Mouse (Mus musculus): ENCODE results near the gene Grem2. TPM values are rescaled to one million over a fixed set of nuclear protein-coding genes. Genes with fewer than 3 reads are reported as not detected.

The Grem2 gene
- polyA plus RNA-seq (2014; fragmentation: Nextera tagmentation; extraction: Ambion mirVana), result 0.18 and 0.19 TPM in 2 replicates

- no peak within 1 kb of the TSS for H3K27ac ChIP-seq (ENCODE audit: low read depth, low read length)
- 5% methylated on average over 30 of the region's 30 CpGs for WGBS (ENCODE audit: insufficient replicate concordance)
- H3K36me3 ChIP-seq (ENCODE audit: control insufficient read depth, insufficient read depth, low read length), result no peaks in the 10 kb centered on the region
- peak; percentile 81 for ATAC-seq (replicated peaks; ENCODE audit: insufficient number of reproducible peaks, low FRiP score, low TSS enrichment)
- H3K9me3 ChIP-seq (replicated peaks; ENCODE audit: control insufficient read depth, low read length), result no peaks in the 10 kb centered on the region
- H3K4me3 ChIP-seq (ENCODE audit: low read depth, low read length), result peak within 1 kb of the TSS; percentile 45
- no peaks in the 10 kb centered on the region for H3K27me3 ChIP-seq (ENCODE audit: control insufficient read depth, insufficient read depth, low read length)
- 0 out of 2 replicates have a peak within 1 kb of the TSS, but pooled peaks have one; percentile 43 for H3K9ac ChIP-seq (ENCODE audit: low read depth, low read length)
- H3K4me1 ChIP-seq (ENCODE audit: control insufficient read depth, insufficient read depth, low read length), result no peaks in the 10 kb centered on the region
- peak within 1 kb of the TSS; percentile 80 for H3K4me2 ChIP-seq
Observed at GRCm38 (mm10) chr1:174921298-174921955, at the start of gene Grem2. Gene Grem2, minus strand, starts transcription at chr1:174921819.

DNA sequence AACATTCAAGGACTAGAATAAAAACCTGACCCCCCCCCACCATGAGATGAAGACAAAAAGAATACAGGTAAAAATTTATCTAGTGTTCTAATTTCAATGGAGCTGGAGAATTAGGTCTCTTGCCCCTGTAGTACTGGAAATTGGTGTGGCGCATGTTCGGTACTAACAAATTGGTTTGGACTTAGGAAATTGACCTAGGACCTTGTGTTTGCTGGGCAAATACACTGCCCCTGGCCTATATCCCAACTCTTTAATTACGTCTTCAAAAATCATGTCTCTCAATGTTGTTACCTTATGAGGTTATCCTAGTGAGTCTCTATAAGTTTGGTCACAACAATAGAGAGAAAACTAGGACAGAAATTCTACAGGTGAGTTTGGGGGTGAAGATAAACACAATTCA lies 38.2 kb upstream of the Grem2 start:
- WGBS (ENCODE audit: insufficient replicate concordance), result 85% methylated on average over 3 of the region's 3 CpGs

DNA sequence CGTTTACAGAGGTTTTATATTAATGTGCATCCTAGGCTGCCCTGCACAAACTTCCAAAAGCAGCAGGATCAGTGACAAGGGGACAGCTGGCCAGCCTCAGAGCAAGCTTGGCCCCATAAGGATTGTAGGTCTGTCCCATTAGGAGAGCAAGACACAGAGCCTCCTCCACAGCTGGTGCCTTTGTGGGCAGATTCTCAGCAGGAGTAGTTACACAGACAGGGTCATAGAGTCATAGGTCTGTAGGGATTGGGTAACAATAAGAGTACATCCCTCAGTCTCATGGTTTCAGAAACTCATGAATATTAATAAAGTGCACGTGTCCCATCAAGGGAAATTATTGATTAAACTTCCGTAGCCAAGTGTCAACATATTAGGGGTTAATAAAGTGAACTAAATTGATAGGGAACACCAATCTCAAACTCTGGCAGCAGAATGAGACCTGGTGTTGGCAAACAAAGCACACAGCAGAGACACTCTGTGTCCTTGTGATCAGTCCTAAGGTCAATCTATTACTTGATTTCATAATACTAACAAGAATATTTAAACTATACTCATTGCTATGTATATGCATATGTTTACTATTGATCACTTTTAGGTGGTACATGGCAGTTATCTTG lies 9.5 kb upstream of the Grem2 start:
- 70% methylated on average over 3 of the region's 3 CpGs for WGBS (ENCODE audit: insufficient replicate concordance)
- no peak for ATAC-seq (replicated peaks; ENCODE audit: insufficient number of reproducible peaks, low FRiP score, low TSS enrichment)
- Histone ChIP-seq H3K36me3 (ENCODE audit: control insufficient read depth, insufficient read depth, low read length) (no peaks in the 10 kb centered on the region), H3K27me3 (ENCODE audit: control insufficient read depth, insufficient read depth, low read length) (no peaks in the 10 kb centered on the region), H3K9me3 (replicated peaks; ENCODE audit: control insufficient read depth, low read length) (no peaks in the 10 kb centered on the region), H3K4me1 (ENCODE audit: control insufficient read depth, insufficient read depth, low read length) (no peaks in the 10 kb centered on the region), H3K9ac (ENCODE audit: low read depth, low read length) (no peak overlapping the region), H3K4me3 (ENCODE audit: low read depth, low read length) (no peak overlapping the region), H3K4me2 (no peak overlapping the region), H3K27ac (ENCODE audit: low read depth, low read length) (no peak overlapping the region)

More for the DNA sequence above, 38.2 kb upstream of the Grem2 start:
- no peak overlapping the region for H3K4me2 ChIP-seq
- no peak overlapping the region for H3K9ac ChIP-seq (ENCODE audit: low read depth, low read length)
- H3K4me1 ChIP-seq (ENCODE audit: control insufficient read depth, insufficient read depth, low read length), result no peaks in the 10 kb centered on the region
- H3K9me3 ChIP-seq (replicated peaks; ENCODE audit: control insufficient read depth, low read length), result no peaks in the 10 kb centered on the region
- H3K36me3 ChIP-seq (ENCODE audit: control insufficient read depth, insufficient read depth, low read length), result no peaks in the 10 kb centered on the region
- H3K27ac ChIP-seq (ENCODE audit: low read depth, low read length), result no peak overlapping the region
- H3K4me3 ChIP-seq (ENCODE audit: low read depth, low read length), result no peak overlapping the region
- ATAC-seq (replicated peaks; ENCODE audit: insufficient number of reproducible peaks, low FRiP score, low TSS enrichment), result no peak
- H3K27me3 ChIP-seq (ENCODE audit: control insufficient read depth, insufficient read depth, low read length), result no peaks in the 10 kb centered on the region

GRCm38 (mm10) chr1:174929459-174930181 lies 8.0 kb upstream of the Grem2 start:
- no peak for ATAC-seq (replicated peaks; ENCODE audit: insufficient number of reproducible peaks, low FRiP score, low TSS enrichment)
- no peaks in the 10 kb centered on the region for H3K27me3 ChIP-seq (ENCODE audit: control insufficient read depth, insufficient read depth, low read length)
- no peaks in the 10 kb centered on the region for H3K9me3 ChIP-seq (replicated peaks; ENCODE audit: control insufficient read depth, low read length)
- H3K9ac ChIP-seq (ENCODE audit: low read depth, low read length), result no peak overlapping the region
- 77% methylated on average over 7 of the region's 7 CpGs for WGBS (ENCODE audit: insufficient replicate concordance)
- H3K27ac ChIP-seq (ENCODE audit: low read depth, low read length), result no peak overlapping the region
- H3K36me3 ChIP-seq (ENCODE audit: control insufficient read depth, insufficient read depth, low read length), result no peaks in the 10 kb centered on the region
- no peaks in the 10 kb centered on the region for H3K4me1 ChIP-seq (ENCODE audit: control insufficient read depth, insufficient read depth, low read length)
- H3K4me3 ChIP-seq (ENCODE audit: low read depth, low read length), result no peak overlapping the region
- no peak overlapping the region for H3K4me2 ChIP-seq

- H3K4me2 ChIP-seq, result no peak overlapping the region
- H3K4me3 ChIP-seq (ENCODE audit: low read depth, low read length), result no peak overlapping the region
- no peak overlapping the region for H3K9ac ChIP-seq (ENCODE audit: low read depth, low read length)
- 92% methylated on average over 4 of the region's 4 CpGs for WGBS (ENCODE audit: insufficient replicate concordance)
- H3K27me3 ChIP-seq (ENCODE audit: control insufficient read depth, insufficient read depth, low read length), result no peaks in the 10 kb centered on the region
- no peak overlapping the region for H3K27ac ChIP-seq (ENCODE audit: low read depth, low read length)
- H3K4me1 ChIP-seq (ENCODE audit: control insufficient read depth, insufficient read depth, low read length), result no peaks in the 10 kb centered on the region
- H3K9me3 ChIP-seq (replicated peaks; ENCODE audit: control insufficient read depth, low read length), result no peaks in the 10 kb centered on the region
- no peaks in the 10 kb centered on the region for H3K36me3 ChIP-seq (ENCODE audit: control insufficient read depth, insufficient read depth, low read length)
- ATAC-seq (replicated peaks; ENCODE audit: insufficient number of reproducible peaks, low FRiP score, low TSS enrichment), result no peak
Observed at GRCm38 (mm10) chr1:174918949-174919348, 2.7 kb downstream of the Grem2 start.

GRCm38 (mm10) chr1:174918236-174918870 lies 3.3 kb downstream of the Grem2 start:
- ATAC-seq (replicated peaks; ENCODE audit: insufficient number of reproducible peaks, low FRiP score, low TSS enrichment), result no peak
- Histone ChIP-seq H3K9ac (ENCODE audit: low read depth, low read length) (no peak overlapping the region), H3K4me2 (no peak overlapping the region), H3K4me3 (ENCODE audit: low read depth, low read length) (no peak overlapping the region), H3K9me3 (replicated peaks; ENCODE audit: control insufficient read depth, low read length) (no peaks in the 10 kb centered on the region), H3K36me3 (ENCODE audit: control insufficient read depth, insufficient read depth, low read length) (no peaks in the 10 kb centered on the region), H3K27ac (ENCODE audit: low read depth, low read length) (no peak overlapping the region), H3K4me1 (ENCODE audit: control insufficient read depth, insufficient read depth, low read length) (no peaks in the 10 kb centered on the region), H3K27me3 (ENCODE audit: control insufficient read depth, insufficient read depth, low read length) (no peaks in the 10 kb centered on the region)
- 68% methylated on average over 5 of the region's 5 CpGs for WGBS (ENCODE audit: insufficient replicate concordance)

- no peak overlapping the region for H3K4me3 ChIP-seq (ENCODE audit: low read depth, low read length)
- H3K27ac ChIP-seq (ENCODE audit: low read depth, low read length), result no peak overlapping the region
- H3K36me3 ChIP-seq (ENCODE audit: control insufficient read depth, insufficient read depth, low read length), result no peaks in the 10 kb centered on the region
- H3K4me1 ChIP-seq (ENCODE audit: control insufficient read depth, insufficient read depth, low read length), result no peaks in the 10 kb centered on the region
- WGBS (ENCODE audit: insufficient replicate concordance), result 81% methylated on average over 3 of the region's 3 CpGs
- H3K9ac ChIP-seq (ENCODE audit: low read depth, low read length), result no peak overlapping the region
- no peaks in the 10 kb centered on the region for H3K27me3 ChIP-seq (ENCODE audit: control insufficient read depth, insufficient read depth, low read length)
- no peaks in the 10 kb centered on the region for H3K9me3 ChIP-seq (replicated peaks; ENCODE audit: control insufficient read depth, low read length)
- H3K4me2 ChIP-seq, result no peak overlapping the region
- no peak for ATAC-seq (replicated peaks; ENCODE audit: insufficient number of reproducible peaks, low FRiP score, low TSS enrichment)
Observed at GRCm38 (mm10) chr1:174909834-174910233, 11.8 kb downstream of the Grem2 start.

DNA sequence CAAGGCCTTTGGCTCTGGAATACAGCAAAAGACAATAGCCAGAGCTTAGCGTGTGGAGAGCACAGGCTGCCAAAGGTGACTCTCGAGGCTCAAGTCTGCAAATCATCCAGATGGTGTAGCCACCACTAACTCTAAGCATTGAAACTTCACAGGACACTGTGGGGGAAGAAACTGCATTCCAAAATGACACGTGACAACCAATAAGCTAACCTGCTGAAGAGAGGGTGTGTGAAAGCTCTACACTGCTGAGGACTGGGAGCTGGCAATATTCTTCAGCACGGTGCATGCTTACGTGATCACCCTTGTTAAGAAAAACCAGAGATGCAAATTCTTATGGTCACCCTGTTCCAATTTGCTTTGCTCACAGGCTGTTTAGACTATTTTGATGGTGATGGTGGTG lies 13.4 kb downstream of the Grem2 start:
- Histone ChIP-seq H3K4me1 (ENCODE audit: control insufficient read depth, insufficient read depth, low read length) (no peaks in the 10 kb centered on the region), H3K4me2 (no peak overlapping the region), H3K27ac (ENCODE audit: low read depth, low read length) (no peak overlapping the region), H3K4me3 (ENCODE audit: low read depth, low read length) (no peak overlapping the region), H3K27me3 (ENCODE audit: control insufficient read depth, insufficient read depth, low read length) (no peaks in the 10 kb centered on the region), H3K9ac (ENCODE audit: low read depth, low read length) (no peak overlapping the region), H3K9me3 (replicated peaks; ENCODE audit: control insufficient read depth, low read length) (no peaks in the 10 kb centered on the region), H3K36me3 (ENCODE audit: control insufficient read depth, insufficient read depth, low read length) (no peaks in the 10 kb centered on the region)
- no peak for ATAC-seq (replicated peaks; ENCODE audit: insufficient number of reproducible peaks, low FRiP score, low TSS enrichment)
- WGBS (ENCODE audit: insufficient replicate concordance), result 80% methylated on average over 5 of the region's 5 CpGs
